Mouse (Mus musculus) erythroblast, embryonic 14.5 days (primary cell): ENCODE measurements around the gene Ddx6.

Source experiments
- GATA1 ChIP-seq: IDR thresholded peaks from 2 replicates; pipeline ENCODE4 v1.6.1; 2012; ENCODE audit warnings: low read length, inconsistent platforms, mixed read lengths
- TAL1 ChIP-seq: IDR thresholded peaks from 3 replicates; pipeline ENCODE4 v1.6.1; 2012; ENCODE audit warnings: low read length, inconsistent platforms, mixed read lengths

DNA sequence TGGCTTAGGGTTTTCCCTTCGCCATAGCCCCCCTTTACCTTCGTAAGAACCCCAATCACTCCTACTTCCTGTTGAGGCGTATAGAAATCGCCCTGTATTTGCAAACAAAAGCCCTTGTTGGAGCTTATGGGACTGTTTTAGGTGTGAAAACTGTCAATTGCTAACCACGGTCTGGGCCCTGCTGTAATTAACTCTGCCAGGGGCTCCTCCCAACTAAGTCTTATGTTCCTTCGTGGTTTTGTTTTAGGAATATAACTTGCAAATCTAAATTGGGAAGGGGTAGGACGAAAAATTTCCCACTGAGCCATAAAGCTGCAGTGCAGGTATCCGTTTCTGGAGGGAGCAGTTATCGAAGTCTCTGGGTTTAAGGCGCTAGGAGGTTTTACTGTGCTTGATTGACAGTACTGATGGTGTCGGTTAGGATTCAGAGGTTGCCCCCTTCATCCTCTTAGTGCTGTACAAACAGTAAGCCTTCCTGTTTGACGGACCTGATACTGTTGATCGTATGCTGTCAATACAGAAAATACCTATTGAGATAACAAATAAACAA, 999 bp downstream of the Ddx6 start:
- TF ChIP-seq GATA1 (no peak), TAL1 (no peak)
